Mouse (Mus musculus) olfactory bulb, adult 2 months (tissue): Measurements from ENCODE around the gene Iqch. TPM values are rescaled to one million over a fixed set of nuclear protein-coding genes. Genes with fewer than 3 reads are reported as not detected.

ENCODE experiments used
- H3K27ac ChIP-seq: fragments of 200-500 bp; 2 replicates; pipeline ENCODE4 v1.5.1; 2012; ENCODE audit warnings: low read depth, low read length; ENCODE audit not compliant: insufficient read depth
- H3K4me1 ChIP-seq: fragments of 200-500 bp; 2 replicates; pipeline ENCODE4 v1.6.1; 2012; ENCODE audit warnings: low read length; ENCODE audit not compliant: control insufficient read depth, insufficient read depth
- H3K4me3 ChIP-seq: fragments of 200-500 bp; 2 replicates; pipeline ENCODE4 v1.5.1; 2012; ENCODE audit warnings: mild to moderate bottlenecking, low read depth, low read length, moderate library complexity; ENCODE audit not compliant: insufficient read depth
- CTCF ChIP-seq: fragments of 200-500 bp; IDR thresholded peaks from 2 replicates; pipeline ENCODE4 v1.5.1; 2012; ENCODE audit warnings: low read depth, mild to moderate bottlenecking, low read length, moderate library complexity; ENCODE audit not compliant: insufficient read depth
- POLR2A ChIP-seq: fragments of 200-500 bp; IDR thresholded peaks from 2 replicates; pipeline ENCODE4 v1.6.1; 2012; ENCODE audit warnings: mild to moderate bottlenecking, low read depth, low read length, moderate library complexity; ENCODE audit not compliant: insufficient read depth
- WGBS: fragments of 180-500 bp; shearing (Covaris S2); methylation state at CpG from one replicate; pipeline ENCODE4 v1.1.7; 2018; 5-methylcytosine and 5-hydroxymethylcytosine counted together
- polyA plus RNA-seq: library from polyadenylated mRNA; stranded (reverse); fragments of >200 nt; gene quantifications from 2 replicates; pipeline ENCODE4 v1.2.4, GENCODE M21; 2012; ENCODE audit warnings: low replicate concordance; ENCODE audit not compliant: missing spikeins, insufficient read depth, insufficient read length

The Iqch gene
- polyA plus RNA-seq, 1 experiment = not detected

DNA sequence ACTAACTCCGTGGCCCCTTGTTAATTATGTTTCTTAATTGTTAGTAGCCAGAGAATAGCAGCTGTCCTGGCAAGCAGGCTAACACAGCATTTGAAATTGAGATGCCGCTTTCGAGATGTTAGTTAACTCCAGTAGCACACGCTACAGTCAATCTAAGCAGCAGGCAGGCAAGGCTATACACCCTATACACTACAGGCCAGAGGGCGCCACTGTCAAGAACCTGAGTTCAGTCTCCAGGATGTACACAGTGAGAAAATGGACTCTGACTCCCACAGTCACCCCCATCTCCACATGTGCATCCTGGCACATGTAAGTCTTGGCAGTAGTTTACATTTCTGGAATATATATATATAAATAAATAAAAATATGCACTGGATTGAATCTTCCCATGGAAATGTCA lies 22.6 kb downstream of the Iqch start:
- Histone ChIP-seq H3K27ac (no peak overlapping the region), H3K4me1 (peaks cover 5% of the 10 kb centered on the region), H3K4me3 (no peak overlapping the region)
- TF ChIP-seq CTCF (no peak), POLR2A (no peak)
- WGBS = 76% methylated on average over 5 of the region's 5 CpGs

DNA sequence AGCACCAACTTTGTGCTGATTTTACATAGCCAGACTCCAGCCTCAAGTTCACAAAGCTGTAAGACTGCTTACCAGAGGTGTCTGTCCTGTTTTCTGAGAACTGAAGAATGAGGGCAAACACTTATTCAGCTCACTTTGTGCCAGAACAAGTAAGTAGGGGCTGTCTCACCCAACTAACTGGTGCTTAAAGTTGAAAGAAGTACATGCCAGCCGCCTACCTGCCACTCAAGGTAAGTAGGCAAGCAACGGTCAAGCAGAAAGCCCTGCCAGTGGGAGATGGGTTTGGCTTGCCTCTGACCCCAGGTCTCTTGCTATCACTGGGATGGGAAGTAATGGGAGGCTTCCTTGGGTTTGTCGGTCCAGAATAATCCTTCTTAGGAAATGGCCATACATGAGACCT lies 24.8 kb downstream of the Iqch start:
- TF ChIP-seq POLR2A (no peak), CTCF (no peak)
- no peak overlapping the region for H3K4me3 ChIP-seq
- 87% methylated on average over 3 of the region's 3 CpGs for WGBS

DNA sequence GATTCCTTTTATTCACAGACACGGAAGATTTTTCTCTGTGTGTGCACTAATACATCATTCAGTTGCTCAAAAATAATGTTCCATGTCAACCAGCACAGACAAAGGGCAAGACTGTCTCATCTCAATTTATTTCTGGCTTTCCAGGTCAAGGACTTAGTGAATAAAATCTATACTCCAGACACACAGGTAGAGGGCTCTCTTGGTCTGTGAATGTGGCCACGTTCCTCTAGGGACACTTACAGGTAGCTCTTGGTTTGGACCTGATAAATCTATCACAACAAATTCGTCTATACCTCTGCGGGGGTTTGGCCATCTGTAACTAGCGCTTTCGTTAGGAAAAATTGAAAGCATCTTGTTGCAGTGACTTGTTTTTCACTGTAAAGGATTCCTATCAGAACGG lies 29.4 kb downstream of the Iqch start:
- TF ChIP-seq POLR2A (no peak), CTCF (no peak)
- Histone ChIP-seq H3K4me1 (no peaks in the 10 kb centered on the region), H3K27ac (no peak overlapping the region), H3K4me3 (no peak overlapping the region)
- 78% methylated on average over 7 of the region's 7 CpGs for WGBS

More for the DNA sequence above, 24.8 kb downstream of the Iqch start:
- no peak overlapping the region for H3K27ac ChIP-seq
- peaks cover 4% of the 10 kb centered on the region for H3K4me1 ChIP-seq

DNA sequence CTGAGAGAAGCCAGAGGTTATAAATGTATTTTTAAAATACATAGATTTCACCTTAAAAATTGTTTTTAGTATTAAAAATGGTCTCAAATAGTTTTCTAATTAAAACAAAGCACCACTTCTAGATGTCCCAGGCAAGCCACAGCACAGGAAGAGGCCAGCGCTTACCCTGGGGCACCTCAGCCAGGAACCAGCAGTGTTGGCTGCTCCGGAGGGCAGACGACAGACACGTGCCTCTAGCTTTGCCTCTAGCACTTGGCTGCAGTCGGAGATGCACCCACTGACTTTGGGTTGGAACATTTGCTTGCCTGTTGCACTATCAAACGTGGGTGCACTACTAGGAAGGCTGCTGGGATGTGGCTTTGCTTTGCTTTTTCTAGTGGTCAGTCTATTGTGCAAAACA lies 30.4 kb downstream of the Iqch start:
- H3K4me1 ChIP-seq = no peaks in the 10 kb centered on the region

DNA sequence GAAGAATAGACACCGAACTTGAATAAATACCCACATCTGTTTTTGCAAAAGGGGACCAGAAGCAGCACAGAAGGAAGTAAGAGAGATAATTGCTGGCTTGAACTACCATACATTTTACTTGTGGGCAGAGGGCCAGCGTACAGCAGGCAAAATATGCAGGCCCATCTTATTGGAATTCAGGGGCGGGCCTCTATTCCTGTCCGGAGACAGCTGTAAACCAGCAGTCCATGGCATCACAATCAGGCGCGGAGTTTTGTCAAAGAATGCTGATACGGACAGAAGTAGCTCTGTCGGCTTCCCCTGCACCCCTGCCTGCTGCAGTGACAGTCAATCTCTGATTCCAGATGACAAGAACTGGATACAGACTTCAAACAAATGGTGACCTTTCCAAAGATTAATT lies 33.5 kb downstream of the Iqch start:
- TF ChIP-seq POLR2A = no peak
- TF ChIP-seq CTCF = no peak
- WGBS = 29% methylated on average over 8 of the region's 8 CpGs
- Histone ChIP-seq H3K4me1 (no peaks in the 10 kb centered on the region), H3K27ac (no peak overlapping the region), H3K4me3 (no peak overlapping the region)

More for the DNA sequence above, 30.4 kb downstream of the Iqch start:
- WGBS = 61% methylated on average over 6 of the region's 6 CpGs
- no peak overlapping the region for H3K4me3 ChIP-seq
- H3K27ac ChIP-seq = no peak overlapping the region
- TF ChIP-seq POLR2A (no peak), CTCF (no peak)

DNA sequence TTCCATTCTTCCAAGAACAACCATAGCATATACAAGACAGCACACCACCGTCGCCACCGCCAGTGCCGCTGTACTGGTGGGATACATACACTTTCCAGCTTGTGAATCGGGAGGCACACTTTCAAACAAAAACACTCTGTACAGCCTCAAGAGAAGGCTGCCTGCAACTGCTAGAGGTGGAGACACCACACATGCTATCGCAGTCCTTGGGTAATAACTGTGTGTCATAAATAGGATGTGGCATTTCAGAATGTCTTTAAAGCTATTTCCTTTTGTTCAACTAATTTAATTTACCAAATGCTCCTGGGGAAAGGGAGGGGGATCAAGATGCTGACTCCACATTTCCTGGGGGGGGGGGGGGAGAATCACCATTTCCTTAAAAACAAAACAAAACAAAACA lies 34.0 kb downstream of the Iqch start:
- 53% methylated on average over 6 of the region's 6 CpGs for WGBS
- no peak overlapping the region for H3K27ac ChIP-seq
- TF ChIP-seq CTCF = no peak
- TF ChIP-seq POLR2A = no peak
- no peaks in the 10 kb centered on the region for H3K4me1 ChIP-seq
- no peak overlapping the region for H3K4me3 ChIP-seq

DNA sequence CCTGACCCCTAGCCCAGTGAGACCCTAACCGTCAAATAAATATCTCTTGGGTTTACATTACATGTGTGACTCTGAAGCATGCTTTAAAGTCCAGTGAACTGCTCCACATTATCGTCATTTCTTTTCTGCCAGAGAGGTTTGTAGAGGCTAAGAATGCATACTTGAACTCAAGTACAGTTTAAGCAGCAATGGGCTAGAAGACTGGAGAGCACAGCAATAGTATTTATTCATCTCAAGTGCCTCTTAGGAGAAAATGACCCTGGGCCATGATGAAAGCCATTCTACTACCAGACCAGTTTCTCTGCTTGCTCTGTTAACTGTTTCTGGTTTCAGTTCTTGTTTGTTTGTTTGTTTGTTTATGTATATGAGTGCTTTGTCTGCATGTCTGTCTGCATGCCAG lies 38.9 kb downstream of the Iqch start:
- TF ChIP-seq POLR2A (no peak), CTCF (no peak)
- 94% methylated on average over 2 of the region's 2 CpGs for WGBS
- H3K4me3 ChIP-seq = no peak overlapping the region
- no peaks in the 10 kb centered on the region for H3K4me1 ChIP-seq
- H3K27ac ChIP-seq = no peak overlapping the region

DNA sequence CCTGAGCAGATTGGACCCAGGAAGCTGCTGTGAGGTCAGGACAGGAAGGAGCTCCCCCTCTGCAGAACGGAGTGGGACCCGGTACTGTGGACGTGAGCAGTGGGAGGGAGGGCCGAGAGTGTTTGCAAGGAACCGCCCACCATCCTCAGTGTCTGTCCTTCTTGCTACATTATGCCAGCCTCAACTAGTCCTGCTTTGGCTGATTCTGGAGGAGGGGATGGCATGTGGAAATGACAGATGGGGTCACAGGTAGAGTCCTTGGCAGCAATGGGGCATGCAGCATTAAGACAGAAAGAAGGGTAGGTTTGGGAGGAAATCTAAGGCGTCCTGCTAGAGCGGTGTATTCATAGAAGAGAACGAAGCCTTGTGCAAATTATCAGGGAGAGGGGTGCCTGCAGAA lies 40.4 kb downstream of the Iqch start:
- Histone ChIP-seq H3K4me3 (no peak overlapping the region), H3K4me1 (no peaks in the 10 kb centered on the region), H3K27ac (no peak overlapping the region)
- WGBS = 69% methylated on average over 8 of the region's 8 CpGs
- TF ChIP-seq CTCF (no peak), POLR2A (no peak)

DNA sequence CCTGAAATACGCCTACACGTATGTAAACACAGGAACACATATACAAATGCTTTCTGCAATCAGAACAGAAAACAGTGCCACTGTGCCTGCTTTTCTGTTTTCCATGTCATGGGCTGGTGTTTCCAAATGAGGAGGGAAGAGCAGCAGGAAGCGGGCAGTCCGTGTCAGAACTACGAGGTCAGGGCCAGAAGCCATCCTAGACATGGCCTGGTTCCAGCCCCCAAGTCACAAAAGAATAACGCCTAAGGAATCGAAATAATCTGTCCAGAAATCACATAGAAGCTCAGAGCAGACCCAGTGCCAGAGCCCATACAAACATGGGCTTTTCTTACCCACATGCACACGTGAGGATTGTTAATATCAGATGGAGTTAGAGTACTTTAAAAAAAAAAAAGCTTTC lies 45.4 kb downstream of the Iqch start:
- Histone ChIP-seq H3K4me1 (peaks cover 11% of the 10 kb centered on the region), H3K4me3 (no peak overlapping the region), H3K27ac (no peak overlapping the region)
- WGBS = 77% methylated on average over 8 of the region's 8 CpGs
- no peak for TF ChIP-seq POLR2A
- no peak for TF ChIP-seq CTCF

DNA sequence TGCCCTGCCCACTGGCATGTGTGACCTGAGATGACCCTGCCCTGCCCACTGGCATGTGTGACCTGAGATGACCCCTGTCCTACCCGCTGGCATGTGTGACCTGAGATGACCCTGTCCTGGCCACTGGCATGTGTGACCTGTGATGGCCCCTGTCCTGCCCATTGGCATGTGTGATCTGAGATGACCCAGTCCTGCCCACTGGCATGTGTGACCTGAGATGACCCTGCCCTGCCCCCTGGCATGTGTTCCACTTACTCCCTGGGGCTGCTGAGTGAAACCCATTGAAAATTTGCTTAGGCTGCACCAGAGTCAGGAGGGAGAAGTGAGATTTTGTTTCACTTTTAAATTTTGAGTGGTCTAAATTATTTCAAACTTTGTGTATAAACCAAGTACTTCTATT lies 46.0 kb downstream of the Iqch start:
- TF ChIP-seq CTCF = no peak
- no peak for TF ChIP-seq POLR2A
- peaks cover 11% of the 10 kb centered on the region for H3K4me1 ChIP-seq
- H3K27ac ChIP-seq = no peak overlapping the region
- H3K4me3 ChIP-seq = no peak overlapping the region
- 94% methylated on average over 1 of the region's 1 CpGs for WGBS
